Mouse (Mus musculus) myocyte (in vitro differentiated cells): ENCODE measurements around the gene Rrh. TPM values are rescaled to one million over a fixed set of nuclear protein-coding genes. Genes with fewer than 3 reads are reported as not detected.

ENCODE experiments used
- H3K27me3 ChIP-seq: one replicate; pipeline ENCODE4 v1.6.1; 2011; ENCODE audit not compliant: control insufficient read depth, insufficient read depth, insufficient read length
- H3K36me3 ChIP-seq: one replicate; pipeline ENCODE4 v1.6.1; 2011; ENCODE audit not compliant: control insufficient read depth, insufficient read depth
- H3K4me2 ChIP-seq: one replicate; pipeline ENCODE4 v1.6.1; 2011; ENCODE audit warnings: low read depth, control low read depth
- H3K4me3 ChIP-seq: one replicate; pipeline ENCODE4 v1.5.1; 2011; ENCODE audit warnings: mild to moderate bottlenecking, control low read depth, moderate library complexity
- H3K79me2 ChIP-seq: one replicate; pipeline ENCODE4 v1.6.1; 2011; ENCODE audit not compliant: control insufficient read depth, insufficient read depth
- H3ac ChIP-seq: one replicate; pipeline ENCODE4 v1.6.1; 2011; ENCODE audit not compliant: control insufficient read depth, insufficient read length
- CEBPB ChIP-seq: IDR thresholded peaks from 2 replicates; pipeline ENCODE4 v1.6.1; 2011; ENCODE audit warnings: mild to moderate bottlenecking, moderate library complexity; ENCODE audit not compliant: poor library complexity, insufficient read depth, severe bottlenecking
- E2F4 ChIP-seq: IDR thresholded peaks from one replicate; pipeline ENCODE4 v1.6.1; 2011; ENCODE audit warnings: mild to moderate bottlenecking, control low read depth, moderate library complexity; ENCODE audit not compliant: insufficient read depth
- MAX ChIP-seq: IDR thresholded peaks from one replicate; pipeline ENCODE4 v1.6.1; 2011; ENCODE audit warnings: low read depth, mild to moderate bottlenecking, control low read depth
- MYOD1 ChIP-seq, 3 experiments: IDR thresholded peaks; one replicate each; pipeline ENCODE4 v1.6.1; 2011; ENCODE audit warnings: control low read depth in 2 of 3, low read depth in 2 of 3, mild to moderate bottlenecking in 2 of 3, moderate library complexity in 1 of 3; ENCODE audit not compliant: insufficient read length in 2 of 3, control insufficient read depth in 1 of 3
- POLR2AphosphoS2 ChIP-seq: IDR thresholded peaks from one replicate; pipeline ENCODE4 v1.6.1; 2011; ENCODE audit warnings: low read depth, control low read depth; ENCODE audit not compliant: insufficient read length
- SRF ChIP-seq: IDR thresholded peaks from one replicate; pipeline ENCODE4 v1.6.1; 2011; ENCODE audit warnings: low read depth; ENCODE audit not compliant: control insufficient read depth, insufficient read length
- TCF12 ChIP-seq: IDR thresholded peaks from one replicate; pipeline ENCODE4 v1.6.1; 2011; ENCODE audit warnings: mild to moderate bottlenecking, control low read depth; ENCODE audit not compliant: poor library complexity, insufficient read depth, severe bottlenecking
- TCF3 ChIP-seq: IDR thresholded peaks from one replicate; pipeline ENCODE4 v1.6.1; 2011; ENCODE audit warnings: low read depth, control low read depth; ENCODE audit not compliant: insufficient read length
- USF1 ChIP-seq: IDR thresholded peaks from one replicate; pipeline ENCODE4 v1.6.1; 2011; ENCODE audit warnings: low read depth, mild to moderate bottlenecking, control low read depth, moderate library complexity
- polyA plus RNA-seq: library from polyadenylated mRNA; unstranded; fragments of >200 nt; fragmentation: generic; extraction: Trizol; gene quantifications from one replicate; pipeline ENCODE4 v1.2.1, GENCODE M21; 2012; ENCODE audit warnings: missing spikeins

The Rrh gene
- polyA plus RNA-seq, 1 experiment, result not detected

DNA sequence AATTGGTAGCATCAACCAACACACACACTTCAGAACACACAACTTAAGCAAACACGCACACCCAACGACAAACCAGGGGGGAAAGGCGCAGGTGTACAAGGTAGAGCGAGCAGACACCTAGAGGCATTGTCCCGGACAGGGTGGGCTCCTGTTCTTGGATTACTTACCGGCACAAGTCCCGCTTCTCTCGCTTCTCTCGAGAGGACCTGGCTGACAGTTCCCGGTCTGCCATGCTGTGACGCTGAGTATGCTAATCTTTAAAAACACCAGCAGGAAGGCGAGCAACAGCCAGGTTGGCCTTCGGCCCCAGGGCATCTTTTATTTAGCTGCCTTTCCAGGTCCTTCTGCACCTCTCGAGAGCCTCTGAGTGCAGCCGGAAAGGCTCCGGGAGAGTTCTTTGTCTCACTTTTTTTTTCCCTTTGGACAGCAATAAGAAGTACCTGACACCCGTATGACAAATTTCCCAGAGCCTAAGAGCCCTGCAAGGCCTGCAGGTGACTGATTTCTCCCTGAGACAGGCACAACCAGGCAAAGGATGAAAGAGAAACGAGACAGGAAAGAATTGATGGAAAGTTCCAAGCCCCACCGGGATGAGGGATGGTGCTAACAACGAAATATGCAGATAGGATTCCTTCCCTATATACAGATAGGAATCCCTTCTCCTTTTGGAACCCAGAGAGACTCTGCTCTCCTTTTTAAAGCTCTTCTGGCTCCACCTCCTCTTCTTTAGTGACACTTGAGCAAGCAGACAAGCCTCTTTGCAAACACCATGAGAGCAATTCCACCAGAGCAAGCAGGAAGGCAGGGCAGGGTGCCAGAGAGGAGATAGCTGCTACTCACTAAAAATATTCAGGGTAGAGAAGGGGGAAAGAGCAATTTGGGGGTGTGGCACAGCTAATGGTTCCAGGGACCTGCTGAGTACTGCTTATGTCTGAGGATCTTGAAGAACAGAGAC lies 67.5 kb downstream of the Rrh start, which contains the start of gene Egf:
TSS of gene Egf (minus strand) at position 667 of the 955 bp plus-strand sequence.
- Histone ChIP-seq H3K36me3 (no peaks in the 10 kb centered on the region), H3K4me3 (no peak within 1 kb of the TSS), H3K4me2 (no peak within 1 kb of the TSS), H3ac (no peak within 1 kb of the TSS), H3K27me3 (peaks cover 20% of the 10 kb centered on the region), H3K79me2 (no peaks in the 10 kb centered on the region)
- TF ChIP-seq MYOD1 (IDR thresholded peaks at IDR 0.05; ENCODE audit: control insufficient read depth in 1 of 3, insufficient read length in 2 of 3, low read depth in 2 of 3), result no peak
- no peak for TF ChIP-seq USF1
- TF ChIP-seq POLR2AphosphoS2, result no peak
- no peak for TF ChIP-seq MAX
- TF ChIP-seq CEBPB, result no peak
- no peak for TF ChIP-seq E2F4
- TF ChIP-seq SRF, result no peak
- no peak for TF ChIP-seq TCF12
- TF ChIP-seq TCF3, result no peak

Other genes starting within 250 kb of the Rrh start
- gene Egf, start 67.3 kb downstream of the Rrh start, polyA plus RNA-seq, result 0.38 TPM
- gene Lrit3, start 18.6 kb downstream of the Rrh start, polyA plus RNA-seq, result not detected
- gene Gar1, start 8.8 kb upstream of the Rrh start, polyA plus RNA-seq, result 89.0 TPM
- not detected for gene Cfi, start 13.3 kb upstream of the Rrh start, polyA plus RNA-seq
- gene Pla2g12a, start 56.0 kb upstream of the Rrh start, polyA plus RNA-seq, result 31.3 TPM
- gene Casp6, start 78.8 kb upstream of the Rrh start, polyA plus RNA-seq, result 12.7 TPM
- 19.7 TPM for gene Mcub, start 147.6 kb upstream of the Rrh start, polyA plus RNA-seq
- 21.4 TPM for gene Sec24b, start 239.0 kb upstream of the Rrh start, polyA plus RNA-seq